Mouse (Mus musculus) MN1 (cell line): ENCODE measurements at regions not wholly inside any gene's neighbourhood (a gene's known extent, or its start where the extent isn't known, plus 50 kb on each side); places are given as distances from the start of the nearest gene placed in this dataset.

Experiments used
- DNase-seq: peaks from one replicate; pipeline ENCODE4 v3.0.0-alpha.2; 2016; ENCODE audit warnings: low spot score

- DNase-seq, result no peak
Observed at GRCm38 (mm10) chr13:103470141-103470540, 135.8 kb upstream of the Mast4 start.

GRCm38 (mm10) chr13:103460499-103460898 lies 126.2 kb upstream of the Mast4 start:
- no peak for DNase-seq

- DNase-seq, result no peak
Observed at GRCm38 (mm10) chr13:103459486-103460147, 125.3 kb upstream of the Mast4 start.

DNA sequence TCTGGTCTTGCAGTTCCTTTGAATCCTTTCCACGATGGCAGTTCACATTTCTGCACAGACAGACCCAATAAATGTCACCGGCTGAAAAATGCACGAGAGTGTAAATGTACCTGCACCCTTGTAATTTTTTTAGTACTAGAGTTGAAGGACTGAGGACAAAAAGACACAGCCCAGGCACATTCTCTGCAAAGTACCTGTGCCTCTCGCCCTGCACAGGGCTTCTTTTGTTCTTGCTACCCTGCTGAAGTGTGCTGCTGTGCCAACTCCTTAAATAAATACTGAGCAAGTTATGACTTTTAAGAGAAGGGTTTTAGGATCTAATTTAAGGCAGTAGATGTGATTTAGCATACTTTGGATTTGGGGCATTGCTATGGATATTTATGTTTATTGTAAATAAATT lies 118.5 kb upstream of the Mast4 start:
- DNase-seq, result no peak

DNA sequence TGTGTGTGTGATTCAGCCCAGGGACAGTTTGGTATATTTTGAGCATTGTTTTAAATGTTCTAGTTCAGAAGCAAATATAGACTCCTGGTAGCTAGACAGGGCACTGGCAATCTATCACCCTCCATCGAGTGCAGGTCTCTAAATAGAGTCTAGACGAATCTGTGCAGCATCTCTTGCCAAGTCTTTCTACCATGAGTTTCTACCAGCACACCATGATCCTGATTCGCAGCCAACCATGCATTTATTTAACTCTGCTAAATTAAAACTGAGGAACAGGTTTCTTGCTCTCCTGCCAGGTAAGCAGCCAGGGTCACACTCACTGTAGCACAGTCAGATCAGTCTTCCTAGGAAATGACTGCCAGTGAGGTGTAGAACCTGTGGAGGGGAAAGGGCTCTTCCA lies 96.3 kb upstream of the Mast4 start:
- no peak for DNase-seq

DNA sequence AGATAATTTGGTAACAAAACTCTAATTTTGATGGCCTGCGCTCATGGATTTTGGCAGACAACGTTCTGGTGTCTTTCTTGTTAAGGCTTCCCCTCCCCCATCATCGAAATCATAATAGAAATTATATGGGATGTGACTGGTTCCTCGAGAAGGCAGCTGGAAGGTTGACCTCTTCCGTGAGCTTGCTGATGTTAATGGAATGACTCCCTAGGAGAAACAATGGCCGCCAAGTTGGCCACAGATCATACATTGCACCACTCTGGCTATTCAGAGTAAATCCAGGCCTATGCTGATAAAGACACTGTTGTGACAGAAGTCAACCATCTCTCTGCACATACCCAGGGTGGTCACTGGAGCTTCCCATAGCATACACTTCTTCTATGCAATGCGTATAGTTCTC lies 89.7 kb upstream of the Mast4 start:
- no peak for DNase-seq

GRCm38 (mm10) chr13:103423417-103423816 lies 89.1 kb upstream of the Mast4 start:
- DNase-seq, result no peak

GRCm38 (mm10) chr13:103422997-103423396 lies 88.7 kb upstream of the Mast4 start:
- no peak for DNase-seq

GRCm38 (mm10) chr13:103419146-103419545 lies 84.8 kb upstream of the Mast4 start:
- DNase-seq, result no peak

- DNase-seq, result no peak
Observed at GRCm38 (mm10) chr13:103417256-103417655, 83.0 kb upstream of the Mast4 start.

DNA sequence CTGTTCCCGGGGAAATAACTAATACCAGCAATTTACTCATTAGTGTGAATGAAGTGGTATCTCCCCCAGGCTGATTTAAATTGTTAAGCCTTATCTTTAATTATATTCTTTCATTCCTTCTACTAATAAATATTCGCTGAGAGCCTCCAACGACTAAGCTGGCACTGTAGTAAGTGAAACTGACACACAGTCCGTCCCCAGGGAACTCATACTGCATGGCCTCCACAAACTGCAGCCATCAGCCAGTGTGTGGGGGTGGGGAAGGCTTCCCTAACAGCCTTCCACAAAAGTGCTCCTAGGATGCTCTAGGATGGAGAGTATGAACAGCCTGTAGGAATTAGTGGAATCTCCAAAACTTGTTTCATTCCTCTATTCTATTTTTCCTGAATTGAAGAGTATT lies 81.0 kb upstream of the Mast4 start:
- no peak for DNase-seq

DNA sequence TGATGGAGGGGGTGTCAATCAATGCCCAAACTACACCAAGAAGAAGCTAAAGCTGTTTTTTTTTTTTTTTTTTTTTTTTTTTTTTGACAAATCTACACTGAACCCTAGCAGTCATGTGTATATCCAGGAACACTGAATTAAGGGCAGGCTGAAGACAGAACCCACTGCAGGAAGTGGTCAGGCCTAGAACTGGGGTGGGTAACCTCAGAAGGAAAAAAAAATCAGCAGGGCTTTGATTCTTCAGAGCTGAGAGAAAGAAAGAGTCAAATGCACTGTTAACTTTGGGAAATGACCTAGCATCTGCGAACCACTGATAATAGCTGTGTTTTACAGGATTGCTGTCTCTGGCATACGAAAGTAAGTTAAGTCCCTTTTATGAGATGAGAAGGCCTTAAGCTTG lies 78.3 kb upstream of the Mast4 start:
- no peak for DNase-seq

DNA sequence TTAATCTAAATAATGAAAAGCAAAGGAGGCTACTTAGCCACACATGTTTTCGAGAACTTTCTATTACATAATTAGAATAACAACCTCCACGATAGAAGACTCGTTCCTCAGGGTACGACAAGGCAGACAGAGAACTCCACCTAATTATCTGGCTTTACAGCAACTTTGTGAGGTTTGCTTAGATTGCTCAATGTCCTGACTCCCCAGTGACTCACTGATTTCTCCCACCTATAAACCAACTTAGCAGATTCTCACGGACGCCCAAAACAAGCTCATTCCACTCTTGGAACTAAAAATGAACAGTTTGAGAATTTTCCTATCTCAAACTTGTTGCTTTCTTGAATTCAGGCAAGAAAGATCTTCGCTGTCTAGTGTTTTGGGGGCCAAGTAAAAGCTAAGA lies 75.0 kb upstream of the Mast4 start:
- no peak for DNase-seq

DNA sequence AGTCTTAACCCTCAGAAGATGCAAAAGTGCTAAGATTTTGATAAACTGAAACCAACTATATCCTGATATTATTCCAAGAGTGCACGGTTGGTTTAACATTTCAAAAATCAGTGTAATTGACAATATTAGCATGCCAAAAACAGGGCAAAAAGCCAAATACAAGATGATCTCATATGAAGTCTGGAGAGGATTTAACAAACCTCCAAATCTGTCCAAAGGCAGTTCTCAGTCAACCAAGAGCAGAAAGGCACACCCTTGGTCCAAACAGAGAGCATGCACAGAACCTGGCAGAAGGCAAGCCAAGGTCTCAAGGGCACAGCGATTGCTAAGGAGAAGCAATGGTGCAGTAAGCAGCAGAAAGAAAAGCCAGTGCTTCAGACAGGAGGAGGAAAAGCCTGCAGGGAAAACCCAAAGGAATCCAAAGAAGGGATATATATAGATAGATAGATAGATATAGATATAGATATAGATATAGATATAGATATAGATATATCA lies 62.3 kb upstream of the Mast4 start:
- DNase-seq, result no peak

GRCm38 (mm10) chr13:103396099-103396498 lies 61.8 kb upstream of the Mast4 start:
- no peak for DNase-seq

- no peak for DNase-seq
Observed at GRCm38 (mm10) chr13:103392581-103392980, 58.3 kb upstream of the Mast4 start.

DNA sequence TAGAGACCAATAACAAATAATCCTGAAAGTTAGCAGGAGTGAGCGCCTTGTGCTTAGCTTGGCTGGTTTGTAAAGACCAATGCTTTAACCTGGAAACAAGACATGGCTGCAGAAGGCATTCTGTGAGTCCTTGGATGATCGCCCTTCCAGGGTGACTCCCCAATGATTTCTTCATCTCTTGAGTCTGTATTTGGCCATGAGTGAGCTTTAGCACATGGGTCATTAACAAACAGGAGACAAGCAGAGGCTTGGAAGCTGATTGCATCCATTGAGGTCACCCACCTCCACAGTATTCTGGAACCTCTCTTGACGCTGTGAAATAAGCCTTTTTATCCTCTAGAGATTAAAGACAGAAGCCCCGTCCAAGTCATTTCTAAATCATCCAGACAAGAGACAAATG lies 57.1 kb upstream of the Mast4 start:
- DNase-seq, result no peak

DNA sequence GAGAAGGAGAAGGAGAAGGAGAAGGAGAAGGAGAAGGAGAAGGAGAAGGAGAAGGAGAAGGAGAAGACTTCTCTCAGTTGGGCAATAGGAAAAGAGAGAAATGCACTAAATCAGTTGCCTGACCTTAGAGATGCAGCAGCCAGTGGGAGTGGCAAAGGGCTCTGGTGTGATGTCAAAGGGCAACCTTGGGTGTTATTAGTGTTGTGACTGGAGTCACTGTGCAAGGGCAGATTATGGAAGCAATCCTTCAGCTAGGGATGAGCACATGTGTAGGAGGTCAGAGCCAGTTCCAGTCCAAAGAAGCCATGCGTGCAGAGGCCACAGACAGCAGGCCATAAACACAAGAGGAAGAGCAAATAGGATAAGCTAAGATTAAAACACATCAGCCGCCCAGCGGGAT lies 56.7 kb upstream of the Mast4 start:
- DNase-seq, result no peak

- no peak for DNase-seq
Observed at GRCm38 (mm10) chr13:103386948-103387347, 52.7 kb upstream of the Mast4 start.
